Mouse (Mus musculus) heart, embryonic 14.5 days (tissue): ENCODE measurements around the gene Olfr629. TPM values are rescaled to one million over a fixed set of nuclear protein-coding genes. Genes with fewer than 3 reads are reported as not detected.

Experiments used
- polyA plus RNA-seq: library from polyadenylated mRNA; unstranded; fragments of >200 nt; fragmentation: Nextera tagmentation; extraction: Ambion mirVana; gene quantifications from 2 replicates; pipeline ENCODE4 v1.2.1, GENCODE M21; 2014

Gene Olfr629
- polyA plus RNA-seq, 1 experiment from 2014 or later, result not detected

Other genes starting within 250 kb of the Olfr629 start
- not detected in 2 replicates for gene Olfr609, start 246.9 kb downstream of the Olfr629 start, polyA plus RNA-seq
- not detected in 2 replicates for gene Olfr610, start 232.8 kb downstream of the Olfr629 start, polyA plus RNA-seq
- not detected in 2 replicates for gene Olfr611, start 224.1 kb downstream of the Olfr629 start, polyA plus RNA-seq
- gene Olfr612, start 202.2 kb downstream of the Olfr629 start, polyA plus RNA-seq, result not detected in 2 replicates
- not detected in 2 replicates for gene Olfr613, start 196.9 kb downstream of the Olfr629 start, polyA plus RNA-seq
- not detected in 2 replicates for gene Olfr615, start 188.9 kb downstream of the Olfr629 start, polyA plus RNA-seq
- gene Olfr616, start 175.8 kb downstream of the Olfr629 start, polyA plus RNA-seq, result not detected in 2 replicates
- gene Olfr617, start 171.9 kb downstream of the Olfr629 start, polyA plus RNA-seq, result not detected in 2 replicates
- gene Olfr618, start 154.8 kb downstream of the Olfr629 start, polyA plus RNA-seq, result not detected in 2 replicates
- not detected in 2 replicates for gene Olfr619, start 144.4 kb downstream of the Olfr629 start, polyA plus RNA-seq
- not detected in 2 replicates for gene Olfr620, start 132.4 kb downstream of the Olfr629 start, polyA plus RNA-seq
- gene Olfr622, start 102.2 kb downstream of the Olfr629 start, polyA plus RNA-seq, result not detected in 2 replicates
- gene Olfr623, start 81.2 kb downstream of the Olfr629 start, polyA plus RNA-seq, result not detected in 2 replicates
- 0.04 and 0.08 TPM in 2 replicates for gene Olfr624, start 73.8 kb downstream of the Olfr629 start, polyA plus RNA-seq
- gene Olfr625-ps1, start 62.2 kb downstream of the Olfr629 start, polyA plus RNA-seq, result not detected in 2 replicates
- not detected in 2 replicates for gene Olfr243, start 30.3 kb downstream of the Olfr629 start, polyA plus RNA-seq
- gene Olfr628, start 14.6 kb downstream of the Olfr629 start, polyA plus RNA-seq, result not detected in 2 replicates
- gene Olfr630, start 12.4 kb upstream of the Olfr629 start, polyA plus RNA-seq, result not detected in 2 replicates
- not detected in 2 replicates for gene Olfr69, start 26.7 kb upstream of the Olfr629 start, polyA plus RNA-seq
- gene Olfr68, start 34.8 kb upstream of the Olfr629 start, polyA plus RNA-seq, result not detected in 2 replicates
- not detected in 2 replicates for gene Olfr67, start 46.9 kb upstream of the Olfr629 start, polyA plus RNA-seq
- gene Hbb-bt, start 69.1 kb upstream of the Olfr629 start, polyA plus RNA-seq, result 4,945 and 8,964 TPM in 2 replicates
- gene Hbb-bs, start 83.2 kb upstream of the Olfr629 start, polyA plus RNA-seq, result 11,662 and 20,684 TPM in 2 replicates
- gene Hbb-bh2, start 95.6 kb upstream of the Olfr629 start, polyA plus RNA-seq, result not detected in 2 replicates
- gene Hbb-bh1, start 98.2 kb upstream of the Olfr629 start, polyA plus RNA-seq, result 15.5 and 17.8 TPM in 2 replicates
- 2,227 and 2,640 TPM in 2 replicates for gene Hbb-y, start 108.3 kb upstream of the Olfr629 start, polyA plus RNA-seq
- gene Olfr66, start 141.3 kb upstream of the Olfr629 start, polyA plus RNA-seq, result not detected in 2 replicates
- gene Olfr64, start 149.5 kb upstream of the Olfr629 start, polyA plus RNA-seq, result not detected in 2 replicates
- not detected in 2 replicates for gene Olfr65, start 158.5 kb upstream of the Olfr629 start, polyA plus RNA-seq
- not detected in 2 replicates for gene Olfr631, start 183.9 kb upstream of the Olfr629 start, polyA plus RNA-seq
- not detected in 2 replicates for gene Olfr632, start 189.4 kb upstream of the Olfr629 start, polyA plus RNA-seq
- gene Olfr633, start 199.5 kb upstream of the Olfr629 start, polyA plus RNA-seq, result not detected in 2 replicates
- gene Olfr635, start 226.2 kb upstream of the Olfr629 start, polyA plus RNA-seq, result not detected in 2 replicates